Mouse (Mus musculus) hindbrain, embryonic 14.5 days (tissue): ENCODE measurements at regions not wholly inside any gene's neighbourhood (a gene's known extent, or its start where the extent isn't known, plus 50 kb on each side); places are given as distances from the start of the nearest gene placed in this dataset.

Source experiments
- ATAC-seq: fragments of 200-750 bp; cut with Nextera tagmentation; 2 replicates; pipeline ENCODE4 v1.8.0; 2017; ENCODE audit warnings: moderate number of reproducible peaks, mild to moderate bottlenecking, moderate TSS enrichment, moderate library complexity; ENCODE audit not compliant: low FRiP score
- DNase-seq: peaks from one replicate; pipeline ENCODE4 v3.0.0-alpha.2; 2015; ENCODE audit warnings: low spot score
- H3K27ac ChIP-seq: fragments of 300-500 bp; sonication (generic); 2 replicates; pipeline ENCODE4 v1.5.1; 2014; ENCODE audit warnings: mild to moderate bottlenecking, moderate library complexity
- H3K27me3 ChIP-seq: fragments of 300-500 bp; sonication (generic); 2 replicates; pipeline ENCODE4 v1.6.1; 2014; ENCODE audit warnings: mild to moderate bottlenecking, low read length, mixed read lengths; ENCODE audit not compliant: control insufficient read depth, insufficient read depth
- H3K36me3 ChIP-seq: fragments of 300-500 bp; sonication (generic); replicated peaks from 2 replicates; pipeline ENCODE4 v1.6.1; 2014; ENCODE audit not compliant: control insufficient read depth, insufficient read depth
- H3K4me1 ChIP-seq: fragments of 300-500 bp; sonication (generic); replicated peaks from 2 replicates; pipeline ENCODE4 v1.6.1; 2014; ENCODE audit warnings: antibody characterized with exemption, low read length, mixed read lengths; ENCODE audit not compliant: control insufficient read depth, insufficient read depth
- H3K4me2 ChIP-seq: fragments of 300-500 bp; sonication (generic); replicated peaks from 2 replicates; pipeline ENCODE4 v1.6.1; 2014; ENCODE audit warnings: mild to moderate bottlenecking, moderate library complexity
- H3K4me3 ChIP-seq: fragments of 300-500 bp; sonication (generic); replicated peaks from 2 replicates; pipeline ENCODE4 v1.5.1; 2014; ENCODE audit warnings: mild to moderate bottlenecking, low read length
- H3K9ac ChIP-seq: fragments of 300-500 bp; sonication (generic); 2 replicates; pipeline ENCODE4 v1.6.1; 2014
- H3K9me3 ChIP-seq: fragments of 300-500 bp; sonication (generic); 2 replicates; pipeline ENCODE4 v1.6.1; 2016; ENCODE audit warnings: low read length; ENCODE audit not compliant: control insufficient read depth
- WGBS: fragments of 180-500 bp; shearing (Covaris S2); extraction: QIAGEN DNeasy Blood & Tissue Kit; methylation state at CpG from one replicate; pipeline ENCODE4 v1.1.7; 2014; 5-methylcytosine and 5-hydroxymethylcytosine counted together

DNA sequence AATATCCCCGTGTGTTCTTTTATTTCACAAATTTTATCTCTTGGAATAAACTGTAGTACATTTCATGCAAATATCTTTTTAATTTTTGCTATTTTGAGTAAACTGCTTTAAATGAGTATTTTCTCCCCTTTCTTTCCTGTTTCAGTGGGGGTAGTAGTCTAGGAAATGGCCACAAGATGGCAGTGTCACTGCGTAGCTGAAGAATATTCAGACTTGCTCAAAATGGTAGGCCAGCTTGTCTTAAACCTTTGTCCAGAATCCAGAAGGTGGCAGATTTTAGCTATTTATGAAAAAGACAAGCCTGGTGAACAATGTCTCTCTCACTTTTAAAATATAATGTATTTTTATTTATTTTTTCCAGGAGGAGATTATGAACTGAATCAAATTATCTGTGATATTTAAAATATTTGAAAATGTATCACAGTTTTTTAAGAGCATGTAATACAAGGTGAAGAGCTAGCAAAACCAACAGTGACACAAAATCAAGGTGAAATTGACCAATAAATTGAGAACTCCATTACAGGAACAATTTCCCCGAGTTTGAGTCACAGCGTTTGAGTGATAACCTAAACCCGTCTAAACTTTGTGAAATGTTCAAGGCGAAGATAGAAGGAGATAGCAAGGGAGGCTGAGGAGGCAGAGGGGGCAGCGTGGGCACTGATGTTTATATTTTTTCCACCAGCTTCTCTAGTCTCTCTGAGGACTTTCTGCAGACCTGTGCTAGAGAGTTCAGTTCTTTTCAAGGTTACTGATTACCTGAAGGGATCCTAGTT lies 285.5 kb downstream of the Olfm4 start:
- no peaks in the 10 kb centered on the region for H3K27me3 ChIP-seq
- DNase-seq (peak; percentile 98), ATAC-seq (peak; percentile 77)
- no peak overlapping the region for H3K9ac ChIP-seq
- 39% methylated on average over 7 of the region's 7 CpGs for WGBS
- H3K4me1 ChIP-seq = peaks cover 7% of the 10 kb centered on the region; the same call in 1 of the 2 replicates
- H3K27ac ChIP-seq = peak overlapping the region; percentile 40
- H3K9me3 ChIP-seq = no peaks in the 10 kb centered on the region
- no peak overlapping the region for H3K4me3 ChIP-seq
- no peaks in the 10 kb centered on the region for H3K36me3 ChIP-seq
- peak overlapping the region; percentile 32 for H3K4me2 ChIP-seq

DNA sequence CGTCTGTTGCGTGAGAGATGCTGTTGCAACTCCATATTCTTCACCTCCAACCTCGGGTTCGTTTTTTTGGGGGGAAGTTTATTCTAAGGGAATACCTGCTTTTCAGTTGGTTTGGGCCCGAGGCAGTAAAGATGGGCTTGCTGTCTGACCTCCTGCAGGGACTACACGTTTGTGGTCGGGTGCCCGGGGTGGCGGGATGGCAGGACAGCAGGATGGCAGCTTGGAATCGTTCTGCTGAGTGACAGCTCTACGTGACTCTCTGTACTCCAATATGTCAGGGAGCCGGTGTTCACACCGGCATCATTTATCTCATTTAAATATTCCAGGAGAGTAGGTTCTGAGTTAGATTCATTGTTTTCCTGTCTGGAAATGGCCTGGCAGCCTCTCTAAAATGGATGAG lies 286.2 kb downstream of the Olfm4 start:
- H3K4me2 ChIP-seq = peak overlapping the region; percentile 32
- no peaks in the 10 kb centered on the region for H3K27me3 ChIP-seq
- no peaks in the 10 kb centered on the region for H3K9me3 ChIP-seq
- H3K9ac ChIP-seq = no peak overlapping the region
- H3K27ac ChIP-seq = peak overlapping the region; percentile 40
- H3K36me3 ChIP-seq = no peaks in the 10 kb centered on the region
- no peak for DNase-seq
- no peak for ATAC-seq
- no peak overlapping the region for H3K4me3 ChIP-seq
- H3K4me1 ChIP-seq = peaks cover 7% of the 10 kb centered on the region; the same call in 1 of the 2 replicates
- WGBS = 42% methylated on average over 13 of the region's 13 CpGs

DNA sequence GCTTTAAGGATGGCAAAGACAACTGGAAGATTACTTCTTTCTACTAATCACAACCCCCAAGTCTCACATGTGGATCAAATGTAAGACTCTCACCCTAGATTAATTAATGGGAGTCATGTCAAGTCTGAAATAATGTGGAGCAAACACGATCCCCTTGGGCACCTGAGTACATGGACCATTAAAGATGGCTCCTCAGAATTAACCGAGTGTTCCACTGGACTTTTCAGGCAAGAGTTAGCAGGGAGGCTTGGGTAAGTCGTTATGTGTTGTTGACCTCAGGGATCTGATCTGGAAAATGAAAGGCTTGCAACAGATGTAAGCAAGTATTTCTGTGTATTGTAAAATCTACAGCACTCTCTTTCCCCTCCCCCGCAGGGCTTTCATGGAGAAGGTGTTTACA lies 296.3 kb downstream of the Olfm4 start:
- H3K27ac ChIP-seq = no peak overlapping the region
- no peaks in the 10 kb centered on the region for H3K27me3 ChIP-seq
- H3K9ac ChIP-seq = no peak overlapping the region
- ATAC-seq (no peak), DNase-seq (no peak)
- H3K9me3 ChIP-seq = no peaks in the 10 kb centered on the region
- no peaks in the 10 kb centered on the region for H3K4me1 ChIP-seq
- no peak overlapping the region for H3K4me3 ChIP-seq
- 69% methylated on average over 4 of the region's 4 CpGs for WGBS
- H3K4me2 ChIP-seq = no peak overlapping the region
- no peaks in the 10 kb centered on the region for H3K36me3 ChIP-seq

DNA sequence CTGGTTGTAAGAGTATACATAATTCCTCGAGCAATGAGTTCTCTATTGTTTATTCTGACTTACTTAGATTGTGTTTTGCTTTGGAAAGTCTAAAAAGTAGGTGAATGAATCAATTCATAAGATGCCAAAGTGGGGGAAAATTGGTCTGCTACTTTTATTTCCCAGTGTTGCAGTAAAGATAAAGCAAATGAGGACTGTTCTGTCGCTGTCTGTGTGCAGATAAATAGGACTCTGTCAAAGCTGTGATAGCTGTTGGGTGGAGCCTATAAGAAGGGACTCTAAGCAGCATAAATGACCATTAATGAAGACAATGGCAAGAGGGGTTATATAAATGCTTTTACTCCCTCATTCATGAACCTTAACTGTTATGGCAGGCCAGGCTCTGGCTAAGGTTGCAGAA lies 299.8 kb downstream of the Olfm4 start:
- ATAC-seq (no peak), DNase-seq (no peak)
- Histone ChIP-seq H3K27ac (no peak overlapping the region), H3K27me3 (no peaks in the 10 kb centered on the region), H3K9me3 (no peaks in the 10 kb centered on the region), H3K4me1 (no peaks in the 10 kb centered on the region), H3K9ac (no peak overlapping the region), H3K4me3 (no peak overlapping the region), H3K36me3 (no peaks in the 10 kb centered on the region), H3K4me2 (no peak overlapping the region)
- 70% methylated on average over 2 of the region's 2 CpGs for WGBS

DNA sequence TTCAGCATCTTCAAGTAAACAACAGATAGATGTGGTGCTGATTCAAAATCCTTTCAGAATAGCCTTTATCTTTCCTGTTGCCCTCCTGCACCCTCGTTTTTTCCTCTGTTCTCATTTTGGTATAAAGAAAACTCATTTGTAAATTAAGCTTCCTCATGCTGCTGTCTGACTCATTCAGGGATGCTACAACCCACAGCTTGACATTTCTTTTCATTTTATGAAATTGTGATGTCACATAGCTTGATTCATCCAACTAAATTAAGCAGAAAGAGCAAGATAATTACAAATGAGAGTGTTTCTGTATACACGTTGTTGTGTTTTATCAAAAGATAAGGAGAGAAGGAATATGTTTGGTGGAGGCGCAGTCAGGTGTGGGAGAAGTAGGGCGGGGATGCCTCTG lies 307.5 kb downstream of the Olfm4 start:
- WGBS = 82% methylated on average over 4 of the region's 4 CpGs
- Histone ChIP-seq H3K9ac (no peak overlapping the region), H3K4me2 (no peak overlapping the region), H3K27ac (no peak overlapping the region), H3K4me1 (no peaks in the 10 kb centered on the region), H3K27me3 (no peaks in the 10 kb centered on the region), H3K9me3 (no peaks in the 10 kb centered on the region), H3K36me3 (no peaks in the 10 kb centered on the region), H3K4me3 (no peak overlapping the region)
- no peak for DNase-seq
- ATAC-seq = no peak

DNA sequence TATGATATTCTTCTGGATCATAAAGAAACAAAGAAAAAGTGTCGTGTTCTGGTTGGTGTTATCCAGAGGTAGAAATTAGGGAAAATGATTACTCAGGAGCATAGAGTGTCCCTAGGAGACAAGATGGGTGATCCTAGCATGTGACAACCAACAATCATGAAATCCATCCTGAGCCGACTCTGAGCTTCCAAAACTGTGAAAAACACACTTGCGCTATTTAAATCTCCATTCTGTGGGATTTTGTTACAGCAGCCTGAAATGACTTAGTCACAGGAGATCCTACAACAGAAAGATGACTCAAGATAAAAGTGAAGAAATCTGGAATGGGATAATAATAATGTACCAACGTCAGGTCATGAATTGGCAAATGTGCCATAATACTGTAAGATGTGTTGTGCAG lies 309.5 kb downstream of the Olfm4 start:
- no peak overlapping the region for H3K9ac ChIP-seq
- no peak overlapping the region for H3K27ac ChIP-seq
- no peak overlapping the region for H3K4me3 ChIP-seq
- no peaks in the 10 kb centered on the region for H3K27me3 ChIP-seq
- 94% methylated on average over 4 of the region's 4 CpGs for WGBS
- H3K36me3 ChIP-seq = no peaks in the 10 kb centered on the region
- ATAC-seq = no peak
- H3K4me2 ChIP-seq = no peak overlapping the region
- no peaks in the 10 kb centered on the region for H3K4me1 ChIP-seq
- DNase-seq = no peak
- no peaks in the 10 kb centered on the region for H3K9me3 ChIP-seq

DNA sequence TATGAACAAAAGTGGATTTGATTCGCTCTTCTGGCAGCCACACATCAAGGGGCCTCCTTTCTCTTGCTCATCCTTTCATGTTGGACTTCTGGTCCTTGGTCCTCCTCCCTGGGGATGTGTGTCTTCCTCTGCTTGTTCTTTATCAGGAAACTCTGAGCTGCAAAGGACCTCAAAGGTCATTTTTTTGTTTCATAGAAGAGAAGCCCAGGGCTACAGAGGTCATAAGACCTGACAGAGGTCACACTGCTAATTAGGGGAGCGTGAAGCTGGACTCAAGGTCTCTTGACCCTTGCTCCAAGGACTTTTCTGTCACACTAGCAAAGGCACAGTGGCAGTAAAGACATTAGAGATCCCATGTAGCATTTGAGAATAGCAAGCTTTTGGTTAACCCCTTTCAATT lies 345.8 kb downstream of the Olfm4 start:
- no peak for ATAC-seq
- Histone ChIP-seq H3K4me3 (no peak overlapping the region), H3K27ac (no peak overlapping the region), H3K4me2 (no peak overlapping the region), H3K9ac (no peak overlapping the region), H3K27me3 (no peaks in the 10 kb centered on the region), H3K4me1 (no peaks in the 10 kb centered on the region), H3K36me3 (no peaks in the 10 kb centered on the region), H3K9me3 (no peaks in the 10 kb centered on the region)
- 16% methylated on average over 2 of the region's 2 CpGs for WGBS
- DNase-seq = no peak

DNA sequence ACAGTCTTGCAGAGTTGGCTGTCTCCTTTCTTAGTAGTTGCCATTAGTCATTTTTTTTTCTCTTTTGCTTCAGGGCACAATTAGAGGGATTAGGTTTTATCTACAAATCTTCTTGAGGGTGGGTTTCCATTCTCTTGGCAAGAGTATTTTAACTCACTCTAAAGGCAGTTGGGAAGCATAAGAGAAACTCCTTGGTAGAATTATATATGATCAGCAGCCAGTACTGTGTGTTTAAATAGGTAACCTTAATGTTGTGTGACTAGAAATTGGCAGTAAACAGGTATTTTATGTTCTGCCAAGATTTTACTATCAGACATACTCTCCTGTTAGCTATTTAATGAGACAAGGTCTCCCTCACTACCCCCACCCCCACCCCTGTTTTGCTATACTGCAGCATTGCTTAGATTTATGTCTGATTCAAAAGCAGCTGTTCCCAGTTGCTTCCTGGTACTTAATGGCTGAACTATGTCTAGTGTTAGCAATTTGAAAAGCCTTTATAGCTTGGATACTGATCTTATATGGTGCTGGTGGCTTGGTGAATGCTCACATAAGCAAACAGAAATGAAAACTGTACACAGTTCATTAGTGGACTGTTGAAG lies 378.2 kb downstream of the Olfm4 start:
- Histone ChIP-seq H3K9ac (no peak overlapping the region), H3K27ac (no peak overlapping the region; the same call in 1 of the 2 replicates), H3K4me1 (no peaks in the 10 kb centered on the region), H3K36me3 (no peaks in the 10 kb centered on the region), H3K4me3 (no peak overlapping the region), H3K9me3 (no peaks in the 10 kb centered on the region), H3K4me2 (no peak overlapping the region), H3K27me3 (no peaks in the 10 kb centered on the region)
- DNase-seq (no peak), ATAC-seq (no peak)

DNA sequence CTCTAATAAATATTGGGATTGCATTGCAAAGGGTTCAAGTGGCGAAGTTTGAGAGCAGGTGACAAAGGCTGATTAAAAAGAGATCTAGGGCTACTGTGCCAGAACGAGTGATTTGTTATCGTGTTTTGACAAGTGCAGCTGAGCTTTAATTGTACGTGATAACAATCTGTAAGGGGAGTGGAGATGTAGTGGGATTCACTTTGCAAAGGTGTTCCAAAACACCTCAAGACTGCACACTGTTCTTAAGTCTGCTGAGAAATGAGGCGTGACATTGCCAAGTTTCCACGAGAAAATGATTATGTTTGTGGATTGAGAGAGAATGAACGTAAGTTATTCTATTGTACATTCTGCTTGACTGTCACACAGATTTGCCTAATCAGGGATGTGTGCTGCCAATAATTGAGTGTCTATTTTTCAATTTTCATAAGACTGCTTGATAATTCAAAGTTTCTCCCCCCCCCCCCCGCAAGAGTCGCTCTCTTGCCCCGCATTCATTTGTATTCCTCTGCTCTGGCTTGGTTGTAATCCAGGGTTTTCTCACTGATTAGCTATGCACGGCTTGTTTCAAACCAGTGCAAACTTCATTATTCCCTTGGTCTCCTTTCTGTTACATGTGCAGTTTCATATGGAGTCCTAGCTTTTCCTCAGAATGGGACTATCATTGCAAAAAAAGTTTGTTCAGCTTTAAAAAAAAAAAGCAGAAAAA lies 385.7 kb downstream of the Olfm4 start:
- 45% methylated on average over 11 of the region's 11 CpGs for WGBS
- peak; percentile 31 for DNase-seq
- H3K4me3 ChIP-seq = no peak overlapping the region
- H3K9ac ChIP-seq = no peak overlapping the region
- H3K9me3 ChIP-seq = no peaks in the 10 kb centered on the region
- H3K4me1 ChIP-seq = no peaks in the 10 kb centered on the region
- H3K4me2 ChIP-seq = no peak overlapping the region
- no peak overlapping the region for H3K27ac ChIP-seq
- ATAC-seq = peak; percentile 66; the same call in 1 of the 2 replicates
- H3K27me3 ChIP-seq = no peaks in the 10 kb centered on the region
- H3K36me3 ChIP-seq = no peaks in the 10 kb centered on the region
